Mouse (Mus musculus) bone marrow macrophage, adult 2 months (primary cell): ENCODE results near the gene Smarcd3.

Experiments used
- CTCF ChIP-seq: IDR thresholded peaks from 2 replicates; pipeline ENCODE4 v1.5.1; 2012; ENCODE audit warnings: low read depth, mild to moderate bottlenecking, low read length, moderate library complexity
- POLR2A ChIP-seq: IDR thresholded peaks from 2 replicates; pipeline ENCODE4 v1.6.1; 2012; ENCODE audit warnings: mild to moderate bottlenecking, low read depth, low read length, borderline replicate concordance

GRCm38 (mm10) chr5:24551317-24551688 is 72.9 kb downstream of the Smarcd3 start:
- TF ChIP-seq POLR2A (no peak), CTCF (no peak)
